Mouse (Mus musculus) ES-E14 (cell line): Measurements from ENCODE around the gene Ccdc170.

Source experiments
- CHD2 ChIP-seq: IDR thresholded peaks from 2 replicates; pipeline ENCODE4 v1.6.1; 2014; ENCODE audit warnings: mild to moderate bottlenecking, low read depth, low read length, inconsistent platforms
- HCFC1 ChIP-seq: IDR thresholded peaks from 2 replicates; pipeline ENCODE4 v1.6.1; 2012; ENCODE audit warnings: low read length, inconsistent platforms, borderline replicate concordance; ENCODE audit not compliant: insufficient read depth
- MAFK ChIP-seq: IDR thresholded peaks from 2 replicates; pipeline ENCODE4 v1.6.1; 2014; ENCODE audit warnings: mild to moderate bottlenecking, low read depth, low read length, inconsistent platforms; ENCODE audit not compliant: insufficient read depth
- ZC3H11A ChIP-seq: IDR thresholded peaks from 2 replicates; pipeline ENCODE4 v1.6.1; 2012; ENCODE audit warnings: low read depth, mild to moderate bottlenecking, inconsistent platforms, low read length, borderline replicate concordance

DNA sequence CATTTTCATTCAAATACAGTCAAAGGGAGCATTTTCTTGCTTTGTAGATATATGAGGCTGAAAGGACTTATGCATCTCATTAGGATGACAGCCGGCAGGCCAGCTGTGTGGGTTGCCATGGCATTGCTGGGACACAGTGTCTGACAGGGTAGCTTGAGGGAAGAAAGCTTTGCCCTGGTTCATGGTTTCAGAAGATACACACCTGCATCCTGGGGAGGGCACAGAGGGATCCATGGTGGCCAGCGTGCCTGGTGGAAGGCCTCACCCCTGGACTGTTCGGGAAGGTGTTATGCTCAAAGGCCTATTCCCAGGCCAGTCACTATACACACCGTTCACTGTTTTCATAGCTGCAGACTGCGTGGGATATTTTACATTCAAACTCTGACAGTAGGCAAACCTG, 99.6 kb downstream of the Ccdc170 start:
- TF ChIP-seq CHD2 (no peak), MAFK (no peak), ZC3H11A (no peak), HCFC1 (no peak)
